Mouse (Mus musculus) kidney, adult 8-10 months (tissue): ENCODE results near the gene Vcpkmt.

Source experiments
- DNase-seq, 2 experiments: peaks; one replicate each; pipeline ENCODE4 v3.0.0; 2022

Vcpkmt gene

GRCm38 (mm10) chr12:69537675-69538361 is 45.0 kb downstream of the Vcpkmt start:
- DNase-seq: peak; percentile 34 to 37

DNA sequence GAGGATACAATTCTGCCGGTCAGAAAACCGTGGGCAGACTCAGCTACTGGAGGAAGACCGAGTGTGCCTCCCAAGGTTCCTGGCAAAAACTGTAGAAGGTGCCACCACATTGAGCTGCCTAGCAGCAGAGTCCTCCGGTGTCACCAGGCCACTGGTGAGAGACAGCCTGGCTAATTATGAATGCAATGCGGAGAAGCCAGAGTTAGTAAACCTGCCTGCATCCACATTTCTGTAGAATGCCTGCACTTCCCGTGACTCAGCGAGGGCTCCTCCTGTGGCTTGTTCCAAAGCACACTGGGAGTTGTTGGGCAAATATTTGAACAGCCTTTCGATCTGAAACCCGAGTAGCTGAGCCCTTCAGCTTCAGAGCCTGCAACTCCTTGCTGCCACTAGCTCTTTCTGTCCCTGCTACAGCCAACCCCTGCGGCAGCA is 45.6 kb downstream of the Vcpkmt start:
- DNase-seq: peak in 1 of 2 experiments; percentile 36

GRCm38 (mm10) chr12:69536616-69537242 is 46.1 kb downstream of the Vcpkmt start:
- DNase-seq: no peak

DNA sequence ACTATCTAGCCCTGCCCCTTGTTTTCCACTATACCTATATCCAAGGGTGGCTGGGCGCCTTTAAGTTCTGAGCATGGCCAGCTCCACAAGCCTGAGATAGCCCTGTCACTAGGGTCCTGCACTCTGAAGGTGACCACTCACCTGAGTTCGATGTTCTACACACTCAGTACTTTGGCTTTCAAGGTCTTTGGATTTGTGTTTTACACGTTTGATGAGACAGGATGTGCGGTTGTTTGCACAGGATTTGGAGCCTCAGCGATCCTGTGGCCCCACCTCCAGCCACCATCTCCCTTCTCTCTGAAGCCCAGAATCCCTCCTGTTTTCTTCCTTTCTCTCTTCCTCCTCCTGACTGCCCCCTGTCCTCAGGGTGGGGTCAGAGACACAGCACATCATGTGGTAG is 49.6 kb downstream of the Vcpkmt start:
- no peak for DNase-seq

- DNase-seq: no peak
These were observed 50.3 kb downstream of the Vcpkmt start for GRCm38 (mm10) chr12:69532530-69532929.

- DNase-seq: no peak
These were observed 50.7 kb downstream of the Vcpkmt start for GRCm38 (mm10) chr12:69532091-69532490.

- no peak for DNase-seq
These were observed 53.0 kb downstream of the Vcpkmt start for GRCm38 (mm10) chr12:69529694-69530403.

- DNase-seq: no peak
These were observed 54.4 kb downstream of the Vcpkmt start for GRCm38 (mm10) chr12:69528275-69529032.
